Mouse (Mus musculus) neural tube, embryonic 14.5 days (tissue): Measurements from ENCODE around the gene Aplf. TPM values are rescaled to one million over a fixed set of nuclear protein-coding genes. Genes with fewer than 3 reads are reported as not detected.

Experiments used
- ATAC-seq: fragments of 200-750 bp; cut with Nextera tagmentation; 2 replicates; pipeline ENCODE4 v1.8.0; 2017; ENCODE audit warnings: low read depth, mild to moderate bottlenecking, moderate TSS enrichment, moderate library complexity
- H3K27ac ChIP-seq: fragments of 300-500 bp; sonication (generic); 2 replicates; pipeline ENCODE4 v1.5.1; 2014; ENCODE audit warnings: low read depth, mild to moderate bottlenecking, control low read depth, low read length, moderate library complexity, mixed read lengths
- H3K27me3 ChIP-seq: fragments of 300-500 bp; sonication (generic); 2 replicates; pipeline ENCODE4 v1.6.1; 2014; ENCODE audit warnings: low read length; ENCODE audit not compliant: control insufficient read depth, insufficient read depth
- H3K36me3 ChIP-seq: fragments of 300-500 bp; sonication (generic); 2 replicates; pipeline ENCODE4 v1.6.1; 2014; ENCODE audit warnings: low read length, mixed read lengths; ENCODE audit not compliant: control insufficient read depth, insufficient read depth
- H3K4me1 ChIP-seq: fragments of 300-500 bp; sonication (generic); 2 replicates; pipeline ENCODE4 v1.6.1; 2014; ENCODE audit warnings: low read length; ENCODE audit not compliant: control insufficient read depth, insufficient read depth
- H3K4me2 ChIP-seq: fragments of 300-500 bp; sonication (generic); 2 replicates; pipeline ENCODE4 v1.6.1; 2014; ENCODE audit warnings: mild to moderate bottlenecking, low read depth, low read length, control low read depth
- H3K4me3 ChIP-seq: fragments of 300-500 bp; sonication (generic); 2 replicates; pipeline ENCODE4 v1.5.1; 2014; ENCODE audit warnings: low read depth, low read length, control low read depth, mixed read lengths
- H3K9ac ChIP-seq: fragments of 300-500 bp; sonication (generic); replicated peaks from 2 replicates; pipeline ENCODE4 v1.6.1; 2014; ENCODE audit warnings: low read depth, mild to moderate bottlenecking, control low read depth, low read length, mixed read lengths
- H3K9me3 ChIP-seq: fragments of 300-500 bp; sonication (generic); 2 replicates; pipeline ENCODE4 v1.6.1; 2016; ENCODE audit warnings: low read length; ENCODE audit not compliant: control insufficient read depth
- WGBS: fragments of 180-500 bp; shearing (Covaris S2); extraction: QIAGEN DNeasy Blood & Tissue Kit; methylation state at CpG from one replicate; pipeline ENCODE4 v1.1.7; 2014; 5-methylcytosine and 5-hydroxymethylcytosine counted together
- polyA plus RNA-seq: library from polyadenylated mRNA; unstranded; fragments of >200 nt; fragmentation: Nextera tagmentation; extraction: Ambion mirVana; gene quantifications from 2 replicates; pipeline ENCODE4 v1.2.1, GENCODE M21; 2014

Aplf gene
- polyA plus RNA-seq, 1 experiment from 2014 or later, result 10.2 TPM

- Histone ChIP-seq H3K36me3 (no peaks in the 10 kb centered on the region), H3K4me1 (no peaks in the 10 kb centered on the region), H3K4me3 (no peak overlapping the region), H3K9me3 (no peaks in the 10 kb centered on the region), H3K27ac (no peak overlapping the region), H3K4me2 (no peak overlapping the region), H3K9ac (no peak overlapping the region), H3K27me3 (no peaks in the 10 kb centered on the region)
- no peak for ATAC-seq
- 60% methylated on average over 11 of the region's 11 CpGs for WGBS
Observed at GRCm38 (mm10) chr6:87614794-87615695, 56.9 kb downstream of the Aplf start.

- Histone ChIP-seq H3K4me2 (no peak overlapping the region), H3K27ac (no peak overlapping the region), H3K9me3 (no peaks in the 10 kb centered on the region), H3K27me3 (no peaks in the 10 kb centered on the region), H3K4me1 (no peaks in the 10 kb centered on the region), H3K36me3 (no peaks in the 10 kb centered on the region), H3K9ac (no peak overlapping the region), H3K4me3 (no peak overlapping the region)
- no peak for ATAC-seq
Observed at GRCm38 (mm10) chr6:87599825-87600224, 72.2 kb downstream of the Aplf start.

- Histone ChIP-seq H3K9me3 (no peaks in the 10 kb centered on the region), H3K9ac (no peak overlapping the region), H3K4me3 (no peak overlapping the region), H3K27me3 (no peaks in the 10 kb centered on the region), H3K4me2 (no peak overlapping the region), H3K27ac (0 out of 2 replicates have a peak overlapping the region, but pooled peaks have one; percentile 49), H3K36me3 (no peaks in the 10 kb centered on the region), H3K4me1 (no peaks in the 10 kb centered on the region)
- WGBS, result 31% methylated on average over 10 of the region's 10 CpGs
- ATAC-seq, result peak; percentile 95
Observed at GRCm38 (mm10) chr6:87597116-87597833, 74.7 kb downstream of the Aplf start.

- Histone ChIP-seq H3K4me3 (no peak overlapping the region), H3K27ac (no peak overlapping the region), H3K4me1 (0 out of 2 replicates have a peak, but pooled peaks cover 4% of the 10 kb centered on the region), H3K9ac (no peak overlapping the region), H3K4me2 (no peak overlapping the region), H3K27me3 (no peaks in the 10 kb centered on the region), H3K9me3 (no peaks in the 10 kb centered on the region), H3K36me3 (no peaks in the 10 kb centered on the region)
- no peak for ATAC-seq
- 84% methylated on average over 6 of the region's 6 CpGs for WGBS
Observed at GRCm38 (mm10) chr6:87594188-87594587, 77.8 kb downstream of the Aplf start.

GRCm38 (mm10) chr6:87590394-87591281 is 81.4 kb downstream of the Aplf start, which contains the start of gene Prokr1:
Prokr1 (minus strand) TSS chr6:87590743.
- Histone ChIP-seq H3K4me2 (peak within 1 kb of the TSS; percentile 75), H3K27ac (no peak within 1 kb of the TSS), H3K4me3 (peak within 1 kb of the TSS; percentile 50), H3K9me3 (no peaks in the 10 kb centered on the region), H3K36me3 (no peaks in the 10 kb centered on the region), H3K9ac (peak within 1 kb of the TSS; percentile 43), H3K27me3 (no peaks in the 10 kb centered on the region), H3K4me1 (0 out of 2 replicates have a peak, but pooled peaks cover 4% of the 10 kb centered on the region)
- WGBS, result under 1% methylated on average over 34 of the region's 34 CpGs
- ATAC-seq, result peak; percentile 83

GRCm38 (mm10) chr6:87589718-87590393 is 82.1 kb downstream of the Aplf start:
- peak; percentile 55; the same call in 1 of the 2 replicates for ATAC-seq
- H3K4me2 ChIP-seq, result peak overlapping the region; percentile 75
- no peaks in the 10 kb centered on the region for H3K36me3 ChIP-seq
- no peaks in the 10 kb centered on the region for H3K9me3 ChIP-seq
- H3K9ac ChIP-seq, result no peak overlapping the region; the same call in 1 of the 2 replicates
- H3K27me3 ChIP-seq, result no peaks in the 10 kb centered on the region
- H3K4me1 ChIP-seq, result 0 out of 2 replicates have a peak, but pooled peaks cover 4% of the 10 kb centered on the region
- no peak overlapping the region for H3K27ac ChIP-seq
- peak overlapping the region; percentile 50 for H3K4me3 ChIP-seq
- WGBS, result 18% methylated on average over 11 of the region's 12 CpGs

- Histone ChIP-seq H3K9me3 (no peaks in the 10 kb centered on the region), H3K27ac (no peak overlapping the region), H3K4me3 (no peak overlapping the region), H3K36me3 (no peaks in the 10 kb centered on the region), H3K27me3 (no peaks in the 10 kb centered on the region), H3K4me1 (no peaks in the 10 kb centered on the region), H3K9ac (no peak overlapping the region), H3K4me2 (no peak overlapping the region)
- no peak for ATAC-seq
- WGBS, result 89% methylated on average over 7 of the region's 7 CpGs
Observed at GRCm38 (mm10) chr6:87583991-87584390, 88.0 kb downstream of the Aplf start.

- H3K4me1 ChIP-seq, result no peaks in the 10 kb centered on the region
- H3K9me3 ChIP-seq, result no peaks in the 10 kb centered on the region
- no peaks in the 10 kb centered on the region for H3K36me3 ChIP-seq
- H3K4me3 ChIP-seq, result no peak overlapping the region
- no peak overlapping the region for H3K4me2 ChIP-seq
- WGBS, result 96% methylated on average over 1 of the region's 1 CpGs
- no peak overlapping the region for H3K9ac ChIP-seq
- H3K27ac ChIP-seq, result no peak overlapping the region
- no peaks in the 10 kb centered on the region for H3K27me3 ChIP-seq
- no peak for ATAC-seq
Observed at GRCm38 (mm10) chr6:87583183-87583611, 88.8 kb downstream of the Aplf start.
